Mouse (Mus musculus): ENCODE results near the gene Adad2. TPM values are rescaled to one million over a fixed set of nuclear protein-coding genes. Genes with fewer than 3 reads are reported as not detected.

The Adad2 gene
- polyA plus RNA-seq, 1 experiment from 2014 or later, result 0.09 TPM

- no peaks in the 10 kb centered on the region for H3K36me3 ChIP-seq (replicated peaks)
- H3K27ac ChIP-seq, result no peak overlapping the region
- no peak overlapping the region for H3K4me3 ChIP-seq (replicated peaks)
- peaks cover 37% of the 10 kb centered on the region for H3K27me3 ChIP-seq
- ATAC-seq (ENCODE audit: low FRiP score), result no peak
- H3K9ac ChIP-seq, result no peak overlapping the region
- no peaks in the 10 kb centered on the region for H3K9me3 ChIP-seq
- H3K4me1 ChIP-seq, result peaks cover 33% of the 10 kb centered on the region; the same call in 1 of the 2 replicates
- H3K4me2 ChIP-seq, result no peak overlapping the region
- WGBS, result 51% methylated on average over 29 of the region's 29 CpGs
Observed at GRCm38 (mm10) chr8:119632909-119633308, 20.4 kb downstream of the Adad2 start.

GRCm38 (mm10) chr8:119634616-119635336 lies 22.2 kb downstream of the Adad2 start:
- Histone ChIP-seq H3K36me3 (replicated peaks) (no peaks in the 10 kb centered on the region), H3K9me3 (no peaks in the 10 kb centered on the region), H3K27me3 (peaks cover 37% of the 10 kb centered on the region), H3K9ac (no peak overlapping the region), H3K4me3 (replicated peaks) (no peak overlapping the region), H3K27ac (no peak overlapping the region), H3K4me2 (no peak overlapping the region), H3K4me1 (peaks cover 30% of the 10 kb centered on the region; the same call in 1 of the 2 replicates)
- WGBS, result 16% methylated on average over 14 of the region's 14 CpGs
- no peak for ATAC-seq (ENCODE audit: low FRiP score)

- no peak within 1 kb of the TSS for H3K4me3 ChIP-seq (replicated peaks)
- no peak within 1 kb of the TSS for H3K4me2 ChIP-seq
- no peaks in the 10 kb centered on the region for H3K36me3 ChIP-seq (replicated peaks)
- ATAC-seq (ENCODE audit: low FRiP score), result no peak
- H3K4me1 ChIP-seq, result peaks cover 30% of the 10 kb centered on the region; the same call in 1 of the 2 replicates
- H3K27ac ChIP-seq, result no peak within 1 kb of the TSS
- H3K27me3 ChIP-seq, result peaks cover 37% of the 10 kb centered on the region
- H3K9me3 ChIP-seq, result no peaks in the 10 kb centered on the region
- WGBS, result 49% methylated on average over 6 of the region's 6 CpGs
- no peak within 1 kb of the TSS for H3K9ac ChIP-seq
Observed at GRCm38 (mm10) chr8:119635378-119635777, 22.8 kb downstream of the Adad2 start, which contains the start of gene Kcng4. Gene Kcng4, minus strand, starts transcription at chr8:119635680.

- WGBS, result 66% methylated on average over 2 of the region's 2 CpGs
- peaks cover 37% of the 10 kb centered on the region for H3K27me3 ChIP-seq
- H3K9me3 ChIP-seq, result no peaks in the 10 kb centered on the region
- peaks cover 26% of the 10 kb centered on the region; the same call in 1 of the 2 replicates for H3K4me1 ChIP-seq
- H3K4me2 ChIP-seq, result no peak overlapping the region
- H3K4me3 ChIP-seq (replicated peaks), result no peak overlapping the region
- ATAC-seq (ENCODE audit: low FRiP score), result no peak
- H3K36me3 ChIP-seq (replicated peaks), result no peaks in the 10 kb centered on the region
- no peak overlapping the region for H3K9ac ChIP-seq
- H3K27ac ChIP-seq, result no peak overlapping the region
Observed at GRCm38 (mm10) chr8:119635958-119636357, 23.4 kb downstream of the Adad2 start.

- Histone ChIP-seq H3K4me2 (no peak overlapping the region), H3K27me3 (peaks cover 37% of the 10 kb centered on the region), H3K9me3 (no peaks in the 10 kb centered on the region), H3K27ac (no peak overlapping the region), H3K36me3 (replicated peaks) (no peaks in the 10 kb centered on the region), H3K4me1 (peaks cover 23% of the 10 kb centered on the region; the same call in 1 of the 2 replicates), H3K9ac (no peak overlapping the region), H3K4me3 (replicated peaks) (no peak overlapping the region)
- no peak for ATAC-seq (ENCODE audit: low FRiP score)
- 63% methylated on average over 7 of the region's 7 CpGs for WGBS
Observed at GRCm38 (mm10) chr8:119636766-119637165, 24.2 kb downstream of the Adad2 start.

GRCm38 (mm10) chr8:119637381-119637780 lies 24.8 kb downstream of the Adad2 start:
- Histone ChIP-seq H3K27ac (no peak overlapping the region), H3K9me3 (no peaks in the 10 kb centered on the region), H3K4me3 (replicated peaks) (no peak overlapping the region), H3K9ac (no peak overlapping the region), H3K27me3 (peaks cover 37% of the 10 kb centered on the region), H3K4me2 (no peak overlapping the region), H3K36me3 (replicated peaks) (no peaks in the 10 kb centered on the region), H3K4me1 (peaks cover 23% of the 10 kb centered on the region; the same call in 1 of the 2 replicates)
- ATAC-seq (ENCODE audit: low FRiP score), result no peak
- 91% methylated on average over 4 of the region's 4 CpGs for WGBS

- Histone ChIP-seq H3K9me3 (no peaks in the 10 kb centered on the region), H3K36me3 (replicated peaks) (no peaks in the 10 kb centered on the region), H3K4me1 (peaks cover 23% of the 10 kb centered on the region; the same call in 1 of the 2 replicates), H3K27me3 (peaks cover 31% of the 10 kb centered on the region), H3K9ac (no peak overlapping the region), H3K4me2 (no peak overlapping the region), H3K4me3 (replicated peaks) (no peak overlapping the region), H3K27ac (no peak overlapping the region)
- ATAC-seq (ENCODE audit: low FRiP score), result no peak
- 77% methylated on average over 6 of the region's 6 CpGs for WGBS
Observed at GRCm38 (mm10) chr8:119638261-119638660, 25.7 kb downstream of the Adad2 start.

- no peak for ATAC-seq (ENCODE audit: low FRiP score)
Observed at GRCm38 (mm10) chr8:119639798-119640197, 27.3 kb downstream of the Adad2 start.

GRCm38 (mm10) chr8:119641058-119641457 lies 28.5 kb downstream of the Adad2 start:
- 87% methylated on average over 5 of the region's 5 CpGs for WGBS
- peaks cover 12% of the 10 kb centered on the region; the same call in 1 of the 2 replicates for H3K4me1 ChIP-seq

More at GRCm38 (mm10) chr8:119639798-119640197, 27.3 kb downstream of the Adad2 start:
- Histone ChIP-seq H3K9me3 (no peaks in the 10 kb centered on the region), H3K27me3 (peaks cover 17% of the 10 kb centered on the region), H3K4me2 (no peak overlapping the region), H3K27ac (no peak overlapping the region), H3K9ac (no peak overlapping the region), H3K4me1 (peaks cover 19% of the 10 kb centered on the region; the same call in 1 of the 2 replicates), H3K4me3 (replicated peaks) (no peak overlapping the region), H3K36me3 (replicated peaks) (no peaks in the 10 kb centered on the region)
- 78% methylated on average over 7 of the region's 7 CpGs for WGBS

GRCm38 (mm10) chr8:119642960-119643359 lies 30.4 kb downstream of the Adad2 start:
- Histone ChIP-seq H3K9me3 (0 out of 2 replicates have a peak, but pooled peaks cover 2% of the 10 kb centered on the region), H3K27me3 (no peaks in the 10 kb centered on the region), H3K9ac (no peak overlapping the region), H3K36me3 (replicated peaks) (no peaks in the 10 kb centered on the region), H3K4me2 (no peak overlapping the region), H3K27ac (no peak overlapping the region), H3K4me3 (replicated peaks) (no peak overlapping the region), H3K4me1 (0 out of 2 replicates have a peak, but pooled peaks cover 6% of the 10 kb centered on the region)
- no peak for ATAC-seq (ENCODE audit: low FRiP score)
- 89% methylated on average over 1 of the region's 1 CpGs for WGBS

More at GRCm38 (mm10) chr8:119641058-119641457, 28.5 kb downstream of the Adad2 start:
- H3K9me3 ChIP-seq, result no peaks in the 10 kb centered on the region
- H3K4me2 ChIP-seq, result no peak overlapping the region
- no peak overlapping the region for H3K9ac ChIP-seq
- no peaks in the 10 kb centered on the region for H3K36me3 ChIP-seq (replicated peaks)
- H3K27me3 ChIP-seq, result peaks cover 9% of the 10 kb centered on the region; the same call in 1 of the 2 replicates
- no peak overlapping the region for H3K4me3 ChIP-seq (replicated peaks)
- no peak overlapping the region for H3K27ac ChIP-seq
- ATAC-seq (ENCODE audit: low FRiP score), result no peak

GRCm38 (mm10) chr8:119644429-119644960 lies 31.9 kb downstream of the Adad2 start:
- H3K27ac ChIP-seq, result 0 out of 2 replicates have a peak overlapping the region, but pooled peaks have one; percentile 8
- 0 out of 2 replicates have a peak, but pooled peaks cover 6% of the 10 kb centered on the region for H3K4me1 ChIP-seq
- ATAC-seq (ENCODE audit: low FRiP score), result no peak
- 78% methylated on average over 17 of the region's 17 CpGs for WGBS
- 0 out of 2 replicates have a peak, but pooled peaks cover 2% of the 10 kb centered on the region for H3K9me3 ChIP-seq
- H3K9ac ChIP-seq, result no peak overlapping the region
- H3K27me3 ChIP-seq, result no peaks in the 10 kb centered on the region
- H3K4me2 ChIP-seq, result no peak overlapping the region
- no peak overlapping the region for H3K4me3 ChIP-seq (replicated peaks)
- no peaks in the 10 kb centered on the region for H3K36me3 ChIP-seq (replicated peaks)

GRCm38 (mm10) chr8:119644981-119645597 lies 32.5 kb downstream of the Adad2 start:
- no peaks in the 10 kb centered on the region for H3K27me3 ChIP-seq
- H3K4me1 ChIP-seq, result 0 out of 2 replicates have a peak, but pooled peaks cover 6% of the 10 kb centered on the region
- 0 out of 2 replicates have a peak, but pooled peaks cover 2% of the 10 kb centered on the region for H3K9me3 ChIP-seq
- ATAC-seq (ENCODE audit: low FRiP score), result 0 out of 2 replicates have a peak, but pooled peaks have one; percentile 51
- no peak overlapping the region for H3K9ac ChIP-seq
- H3K4me2 ChIP-seq, result no peak overlapping the region
- peak overlapping the region; percentile 68 for H3K27ac ChIP-seq
- WGBS, result 56% methylated on average over 18 of the region's 18 CpGs
- H3K4me3 ChIP-seq (replicated peaks), result no peak overlapping the region
- no peaks in the 10 kb centered on the region for H3K36me3 ChIP-seq (replicated peaks)

Measured in forebrain, embryonic 12.5 days (tissue).